Mouse (Mus musculus) cerebellum, postnatal 14 days (tissue): Measurements from ENCODE around the gene Top2b.

Source experiments
- DNase-seq, 2 experiments: peaks; one replicate each; pipeline ENCODE4 v3.0.0; 2021; ENCODE audit warnings: mixed read lengths in 2 of 2

Gene Top2b

GRCm38 (mm10) chr14:16364878-16365337, at the start of gene Top2b:
Gene Top2b, plus strand, starts transcription at chr14:16365179.
- peak; percentile 99 for DNase-seq

- DNase-seq, result no peak
These were observed 48.3 kb upstream of the Top2b start for GRCm38 (mm10) chr14:16316715-16317114.

GRCm38 (mm10) chr14:16319818-16320217, 45.2 kb upstream of the Top2b start:
- no peak for DNase-seq

GRCm38 (mm10) chr14:16324394-16324793, 40.6 kb upstream of the Top2b start:
- no peak for DNase-seq

- no peak for DNase-seq
These were observed 39.8 kb upstream of the Top2b start for GRCm38 (mm10) chr14:16325208-16325607.

GRCm38 (mm10) chr14:16328531-16328930, 36.4 kb upstream of the Top2b start:
- DNase-seq, result no peak

- DNase-seq, result no peak
These were observed 36.0 kb upstream of the Top2b start for GRCm38 (mm10) chr14:16328959-16329480.

- no peak for DNase-seq
These were observed 35.2 kb upstream of the Top2b start for GRCm38 (mm10) chr14:16329756-16330155.

- peak in 1 of 2 experiments; percentile 16 for DNase-seq
These were observed 30.7 kb upstream of the Top2b start for GRCm38 (mm10) chr14:16334260-16334659.

GRCm38 (mm10) chr14:16335835-16336417, 29.1 kb upstream of the Top2b start:
- DNase-seq, result no peak

GRCm38 (mm10) chr14:16347505-16347904, 17.5 kb upstream of the Top2b start:
- no peak for DNase-seq

- no peak for DNase-seq
These were observed 5.3 kb upstream of the Top2b start for GRCm38 (mm10) chr14:16359704-16360103.

GRCm38 (mm10) chr14:16364161-16364831, 683 bp upstream of the Top2b start:
- peak; percentile 80 to 81 for DNase-seq

- peak; percentile 79 for DNase-seq
These were observed 589 bp downstream of the Top2b start for GRCm38 (mm10) chr14:16365362-16366173.

GRCm38 (mm10) chr14:16366174-16366889, 1.4 kb downstream of the Top2b start:
- DNase-seq, result no peak

- DNase-seq, result no peak
These were observed 2.0 kb downstream of the Top2b start for GRCm38 (mm10) chr14:16366986-16367385.

GRCm38 (mm10) chr14:16372761-16373160, 7.8 kb downstream of the Top2b start:
- DNase-seq, result no peak

GRCm38 (mm10) chr14:16373190-16373589, 8.2 kb downstream of the Top2b start:
- no peak for DNase-seq

GRCm38 (mm10) chr14:16379917-16380570, 15.1 kb downstream of the Top2b start:
- peak; percentile 64 to 85 for DNase-seq

- DNase-seq, result no peak
These were observed 19.8 kb downstream of the Top2b start for GRCm38 (mm10) chr14:16384783-16385182.

GRCm38 (mm10) chr14:16405187-16405586, 40.2 kb downstream of the Top2b start:
- DNase-seq, result no peak

GRCm38 (mm10) chr14:16414163-16414562, 49.2 kb downstream of the Top2b start:
- no peak for DNase-seq
